Mouse (Mus musculus) urinary bladder, adult 2 months (tissue): ENCODE results near the gene Ank3. TPM values are rescaled to one million over a fixed set of nuclear protein-coding genes. Genes with fewer than 3 reads are reported as not detected.

Experiments used
- DNase-seq: peaks from one replicate; pipeline ENCODE4 v3.0.0; 2022; ENCODE audit warnings: low spot score
- polyA plus RNA-seq: library from polyadenylated mRNA; depleted of rRNA; stranded (reverse); fragments of >200 nt; gene quantifications from 2 replicates; pipeline ENCODE4 v1.2.3, GENCODE M21; 2012

The Ank3 gene
- polyA plus RNA-seq, 1 experiment, result 27.3 TPM

DNA sequence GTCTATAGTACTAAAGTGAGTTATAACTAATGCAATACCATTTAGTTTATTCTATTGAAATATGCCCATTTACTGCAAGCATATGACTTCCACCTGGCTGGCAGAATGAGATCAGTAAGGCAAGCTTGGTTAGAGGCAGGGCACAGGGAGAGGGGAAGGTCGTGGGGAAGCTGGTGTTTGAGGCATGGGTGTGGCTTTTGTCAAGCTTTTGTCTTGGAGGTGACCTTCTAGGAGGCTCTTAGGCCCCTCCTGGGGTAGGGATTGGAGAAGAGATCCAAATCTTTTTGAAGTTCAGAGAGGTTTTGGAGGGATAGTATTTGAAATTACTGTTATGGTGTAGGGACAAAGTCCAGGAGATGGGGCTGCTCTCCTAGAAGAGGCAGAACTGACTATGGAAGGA lies 78.3 kb downstream of the Ank3 start:
- DNase-seq, result no peak

DNA sequence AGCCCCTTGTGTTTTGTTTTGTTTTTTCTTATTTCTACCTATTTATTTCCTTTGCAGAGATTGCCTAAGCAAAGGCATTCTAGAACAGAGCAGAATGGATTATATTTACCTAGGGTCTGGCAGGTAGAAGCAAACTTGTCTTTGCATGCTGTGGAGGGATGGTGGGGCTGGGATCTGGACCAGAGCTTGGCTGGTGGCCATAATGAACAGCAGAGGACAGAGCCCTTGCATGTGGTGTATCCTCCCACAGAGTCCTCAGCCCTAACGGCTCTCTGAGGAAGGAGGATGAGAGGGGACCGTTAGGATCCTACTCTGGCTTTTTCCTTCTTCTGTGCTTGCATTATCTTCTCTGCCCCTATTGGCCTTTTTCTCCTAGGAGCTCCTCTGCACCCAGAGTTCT lies 79.1 kb downstream of the Ank3 start:
- DNase-seq, result no peak

- DNase-seq, result no peak
Measured at GRCm38 (mm10) chr10:69478831-69479230, 80.3 kb downstream of the Ank3 start.

GRCm38 (mm10) chr10:69485191-69485786 lies 86.7 kb downstream of the Ank3 start:
- DNase-seq, result no peak

- no peak for DNase-seq
Measured at GRCm38 (mm10) chr10:69490182-69490581, 91.6 kb downstream of the Ank3 start.

- DNase-seq, result no peak
Measured at GRCm38 (mm10) chr10:69491975-69492374, 93.4 kb downstream of the Ank3 start.

- no peak for DNase-seq
Measured at GRCm38 (mm10) chr10:69497382-69497781, 98.8 kb downstream of the Ank3 start.

GRCm38 (mm10) chr10:69500171-69500860 lies 101.7 kb downstream of the Ank3 start:
- no peak for DNase-seq

DNA sequence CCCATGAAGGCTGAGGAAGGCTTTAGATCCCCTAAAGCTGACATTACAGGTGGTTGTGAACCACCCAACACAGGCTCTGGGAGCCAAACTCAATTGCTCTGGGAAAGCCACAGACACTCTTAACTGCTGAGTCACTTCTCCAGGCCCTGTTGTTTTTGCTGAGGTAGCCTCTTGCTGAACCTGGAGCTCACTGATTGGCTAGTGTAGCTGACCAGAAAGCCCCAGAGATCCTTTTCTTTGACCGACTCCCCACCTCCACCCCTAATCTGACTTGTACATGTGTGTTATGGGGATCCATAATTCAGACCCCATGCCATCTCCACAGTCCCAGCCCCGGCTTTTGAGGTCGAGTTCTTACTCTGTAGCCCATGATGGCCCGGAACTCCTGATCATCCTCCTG lies 105.2 kb downstream of the Ank3 start:
- no peak for DNase-seq

GRCm38 (mm10) chr10:69507719-69508118 lies 109.1 kb downstream of the Ank3 start:
- no peak for DNase-seq

GRCm38 (mm10) chr10:69510392-69510791 lies 111.8 kb downstream of the Ank3 start:
- DNase-seq, result no peak

- DNase-seq, result no peak
Measured at GRCm38 (mm10) chr10:69511234-69511633, 112.7 kb downstream of the Ank3 start.

DNA sequence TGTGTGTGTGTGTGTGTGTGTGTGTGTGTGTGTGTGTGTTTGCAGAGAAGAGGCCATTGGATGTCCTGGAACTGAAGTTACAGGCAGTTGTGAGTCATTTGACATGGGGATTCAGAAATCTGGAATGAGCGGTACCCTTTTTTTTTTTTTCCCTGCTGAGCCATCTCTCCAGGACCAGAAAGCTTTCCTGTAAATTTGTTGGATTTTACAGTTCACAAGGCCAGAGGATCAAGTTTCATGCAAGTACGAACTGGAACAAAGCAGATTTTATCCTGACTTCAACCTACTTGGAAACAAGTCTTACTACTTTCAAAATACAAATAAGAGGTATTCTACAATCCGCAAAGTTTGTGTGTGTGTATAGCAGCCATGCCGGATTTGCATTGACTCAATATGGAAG lies 123.4 kb downstream of the Ank3 start:
- DNase-seq, result no peak

GRCm38 (mm10) chr10:69523202-69523601 lies 124.6 kb downstream of the Ank3 start:
- DNase-seq, result no peak

DNA sequence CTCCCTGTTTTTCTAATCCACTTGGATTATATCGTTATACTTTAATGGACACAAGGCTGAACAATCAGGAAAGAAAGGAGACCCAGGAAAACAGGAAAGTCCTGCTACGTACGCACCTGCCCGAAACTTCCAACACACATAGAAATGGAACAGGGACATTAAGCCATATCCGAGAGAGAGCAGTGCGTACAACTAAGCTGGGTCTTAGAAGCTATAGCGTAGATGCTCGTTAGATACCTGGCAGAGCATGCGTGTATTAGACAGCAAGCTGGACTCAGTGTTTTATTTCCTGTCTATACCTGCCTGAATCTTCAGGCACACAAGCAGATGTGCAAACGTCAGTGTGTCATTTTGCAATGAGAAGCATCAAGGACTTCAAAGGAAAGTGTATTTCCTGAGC lies 128.7 kb downstream of the Ank3 start:
- DNase-seq, result no peak

DNA sequence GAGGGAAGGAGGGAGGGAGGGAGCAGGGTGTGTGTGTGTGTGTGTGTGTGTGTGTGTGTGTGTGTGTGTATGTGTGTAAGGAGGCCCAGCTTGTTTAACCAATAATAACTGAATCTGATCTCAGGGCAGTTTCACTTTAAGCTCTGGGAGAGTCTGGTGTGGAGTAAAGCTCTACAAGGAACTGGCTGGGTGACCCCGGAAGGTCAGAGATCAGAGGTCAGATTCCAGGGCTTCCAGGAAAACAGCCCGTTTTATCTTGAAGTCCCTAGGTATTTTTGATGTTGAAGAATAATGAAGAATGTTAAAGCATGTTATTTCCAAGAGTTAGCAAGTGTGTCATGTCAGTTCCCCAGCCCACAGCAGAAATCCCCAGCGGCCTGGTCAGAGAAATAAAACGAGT lies 130.2 kb downstream of the Ank3 start:
- no peak for DNase-seq

GRCm38 (mm10) chr10:69530326-69530725 lies 131.8 kb downstream of the Ank3 start:
- DNase-seq, result no peak

DNA sequence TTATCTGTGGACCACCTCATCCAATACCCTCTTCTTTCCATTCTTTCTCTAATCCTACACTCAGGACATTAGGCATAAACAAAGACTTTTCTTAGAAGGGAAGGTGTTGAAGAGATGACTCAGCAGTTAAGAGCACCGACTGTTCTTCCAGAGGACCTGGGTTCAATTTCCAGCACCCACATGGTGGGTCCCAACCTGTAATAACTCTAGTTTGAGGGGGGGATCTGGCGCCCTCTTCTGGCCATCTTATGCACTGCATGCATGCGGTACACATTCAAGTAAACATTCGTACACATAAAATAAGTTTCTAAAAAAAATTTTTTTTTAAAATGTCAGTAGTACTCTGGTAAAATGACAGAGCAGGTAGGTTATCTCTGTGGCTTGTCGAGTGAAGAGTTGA lies 133.0 kb downstream of the Ank3 start:
- DNase-seq, result no peak

DNA sequence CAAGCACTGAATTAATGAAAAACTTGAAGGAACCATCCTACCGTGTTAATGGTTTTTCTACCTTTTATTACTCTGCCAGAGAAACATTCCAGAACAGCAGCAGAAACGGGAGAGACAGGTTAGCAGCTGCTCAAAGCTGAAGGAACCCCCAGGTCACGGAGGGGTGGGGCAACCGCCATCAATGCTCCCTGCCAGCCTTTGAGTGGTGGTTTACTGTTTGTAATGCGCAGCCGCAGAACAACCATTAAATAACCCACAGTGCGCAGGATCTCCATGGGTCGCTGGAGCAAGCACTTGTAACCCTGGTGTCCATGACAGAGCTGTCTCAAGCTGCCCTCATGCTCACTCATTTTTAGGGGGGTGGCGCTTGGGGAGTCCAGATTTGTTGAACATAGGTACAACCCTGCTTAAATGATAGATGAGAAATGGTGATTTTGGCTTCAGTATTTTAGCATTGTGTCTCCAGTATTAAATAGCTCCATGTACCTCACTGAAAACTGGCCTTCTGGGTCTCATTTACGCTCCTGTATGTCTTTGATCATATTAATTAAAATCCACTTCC lies 133.7 kb downstream of the Ank3 start:
- DNase-seq, result no peak

- DNase-seq, result peak; percentile 27
Measured at GRCm38 (mm10) chr10:69533505-69534388, 135.2 kb downstream of the Ank3 start.

GRCm38 (mm10) chr10:69534716-69535115 lies 136.1 kb downstream of the Ank3 start:
- no peak for DNase-seq

DNA sequence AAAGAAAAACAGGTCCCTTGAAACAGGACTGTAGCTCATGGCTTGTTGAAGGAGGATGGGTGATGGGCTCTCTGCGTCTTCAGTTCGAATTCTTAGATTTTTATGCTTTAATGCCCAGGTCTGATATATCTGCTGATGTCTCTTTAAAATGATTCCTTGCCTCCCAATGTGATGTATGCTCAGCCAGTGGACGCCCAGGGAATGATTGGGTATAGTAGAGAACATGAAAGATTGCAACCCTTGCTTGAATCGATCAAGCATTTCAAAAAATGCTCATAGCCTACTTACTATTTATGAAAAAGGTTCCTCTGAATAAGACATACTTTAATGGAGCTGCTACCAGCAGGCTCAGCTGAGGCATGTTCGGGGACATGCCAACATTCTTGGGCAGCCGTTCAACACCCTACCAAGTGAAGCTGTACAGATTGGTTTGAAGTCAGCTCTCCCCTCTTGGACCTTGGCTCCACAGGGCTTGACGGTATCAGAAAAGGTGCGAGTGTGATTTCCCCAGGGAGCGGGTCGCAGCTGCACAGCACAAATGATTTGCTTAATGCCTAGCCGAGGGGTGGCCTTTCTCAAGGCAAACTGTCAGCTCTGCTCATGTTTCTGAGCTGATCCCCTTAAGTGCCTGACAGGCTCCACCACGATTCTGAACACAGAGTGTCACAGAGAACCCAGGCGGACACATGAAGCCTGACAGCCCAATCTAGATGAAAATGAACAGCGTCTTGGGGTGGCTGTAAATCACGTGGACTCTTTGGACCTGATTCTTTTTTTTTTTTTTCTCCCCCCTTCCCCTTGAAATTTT lies 136.8 kb downstream of the Ank3 start:
- no peak for DNase-seq
